Mouse (Mus musculus): ENCODE results near the gene Kcnt2.

The Kcnt2 gene

DNA sequence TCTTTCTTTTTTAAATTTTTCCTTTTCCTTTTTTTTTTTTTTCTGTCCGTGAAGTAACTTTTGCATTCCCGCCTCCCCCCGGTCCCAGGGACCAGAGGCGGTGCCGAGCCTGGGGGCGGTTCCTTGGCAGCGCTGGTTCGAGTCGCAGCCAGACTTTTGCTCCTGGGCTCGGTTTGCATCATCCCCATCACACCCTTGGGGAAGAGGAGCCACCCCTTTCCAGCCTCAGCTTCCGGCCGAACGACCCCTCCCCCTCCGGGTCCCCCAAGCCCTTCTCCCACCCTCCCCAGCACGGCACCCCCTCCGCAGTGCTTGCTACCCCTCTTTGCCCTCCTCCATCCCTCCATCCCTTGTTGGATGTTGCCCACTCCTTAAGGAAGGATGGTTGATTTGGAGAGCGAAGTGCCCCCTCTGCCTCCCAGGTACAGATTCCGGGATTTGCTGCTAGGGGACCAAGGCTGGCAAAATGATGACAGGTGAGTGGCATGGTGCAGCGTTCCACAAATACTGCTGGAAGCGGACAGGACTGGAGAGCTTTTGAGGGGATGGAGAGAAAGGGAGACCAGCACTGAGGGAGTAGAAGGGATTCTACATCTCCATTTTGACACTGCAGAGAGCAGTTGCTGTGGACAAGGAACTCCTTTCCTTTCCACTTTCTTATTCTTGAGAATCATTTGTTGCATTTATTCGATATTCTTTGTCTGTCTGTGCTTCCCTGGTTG lies at the start of gene Kcnt2:
TSS of gene Kcnt2 (plus strand) at position 283 of the 722 bp plus-strand sequence.
- DNase-seq (ENCODE audit: low read depth, low spot score): peak; percentile 77

DNA sequence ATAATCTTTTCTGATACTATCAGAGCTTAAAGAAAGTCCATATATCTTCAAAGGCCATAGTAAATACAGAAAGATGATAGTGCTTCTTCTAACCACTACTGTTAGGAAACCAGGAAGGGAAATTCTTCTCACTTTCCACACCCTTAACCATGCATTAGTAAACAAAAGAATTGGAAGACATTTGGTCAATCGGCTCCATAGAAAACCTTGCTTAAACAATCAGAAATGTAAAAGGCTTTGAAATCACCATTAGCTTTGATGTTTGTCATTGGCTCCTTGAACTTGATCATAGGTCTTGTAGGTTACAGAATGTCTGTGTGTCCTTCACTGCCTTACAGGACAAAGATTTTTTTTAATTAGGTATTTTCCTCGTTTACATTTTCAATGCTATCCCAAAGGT lies 40.6 kb upstream of the Kcnt2 start:
- peak; percentile 72 for DNase-seq (ENCODE audit: low read depth, low spot score)

DNA sequence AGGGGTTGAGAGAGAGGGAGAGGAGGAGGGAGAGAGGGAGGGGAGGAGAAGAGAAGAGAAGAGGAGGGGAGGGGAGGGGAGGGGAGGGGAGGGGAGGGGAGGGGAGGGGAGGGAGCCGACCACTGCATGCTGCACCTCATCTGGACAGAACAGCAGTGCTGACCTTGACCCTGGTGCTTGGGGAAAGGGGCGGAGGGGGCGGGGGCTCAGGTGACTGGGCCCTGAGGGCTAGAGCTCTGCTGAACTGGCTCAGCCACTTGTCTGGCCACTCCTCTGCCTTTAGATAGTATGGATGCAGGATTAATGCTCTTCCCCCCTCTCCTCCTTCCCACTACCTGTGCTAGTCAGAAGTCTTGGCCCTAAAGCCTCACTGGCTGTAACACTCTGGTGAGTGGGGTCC lies 20.7 kb upstream of the Kcnt2 start:
- peak; percentile 49 for DNase-seq (ENCODE audit: low read depth, low spot score)

DNA sequence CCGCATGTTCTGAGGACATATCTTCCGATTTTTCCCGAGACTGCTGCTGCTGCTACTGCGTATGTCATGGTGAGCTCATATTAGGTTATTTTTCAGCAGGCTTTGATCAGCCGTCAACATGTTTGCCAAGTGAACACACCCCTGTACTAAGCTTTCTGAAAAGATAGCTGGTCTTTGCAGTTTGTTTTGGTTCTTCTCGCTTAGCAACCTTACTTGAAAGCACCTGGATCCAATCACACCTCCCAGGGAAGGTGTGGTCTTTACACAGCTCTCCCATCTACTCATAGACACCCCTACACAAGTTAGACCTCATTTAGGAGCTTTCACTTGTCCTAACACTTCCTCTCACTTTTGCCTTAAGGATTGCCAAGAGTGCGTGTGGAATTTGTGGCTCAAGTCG lies 19.3 kb upstream of the Kcnt2 start:
- DNase-seq (ENCODE audit: low read depth, low spot score): no peak

DNA sequence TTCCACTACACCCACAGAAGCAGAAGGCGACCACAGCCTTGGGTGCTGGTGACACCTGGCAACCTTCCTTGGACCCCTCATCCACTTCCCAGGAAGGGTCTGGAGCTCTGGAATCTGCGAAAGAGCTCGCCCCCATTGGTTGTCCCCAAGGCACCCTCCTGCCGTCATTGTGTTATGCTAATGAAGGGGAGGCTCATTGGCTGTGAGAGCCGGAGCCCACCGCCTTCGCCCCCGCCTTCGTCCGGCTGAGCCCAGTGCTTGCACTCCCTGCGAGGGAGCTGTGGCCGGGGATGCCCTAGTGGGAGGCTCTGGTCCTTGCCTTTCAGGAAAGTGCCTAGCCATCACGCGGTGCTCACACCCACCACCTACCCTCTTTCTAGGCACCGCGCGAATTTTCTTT lies 493 bp upstream of the Kcnt2 start:
- DNase-seq (ENCODE audit: low read depth, low spot score): peak; percentile 96

DNA sequence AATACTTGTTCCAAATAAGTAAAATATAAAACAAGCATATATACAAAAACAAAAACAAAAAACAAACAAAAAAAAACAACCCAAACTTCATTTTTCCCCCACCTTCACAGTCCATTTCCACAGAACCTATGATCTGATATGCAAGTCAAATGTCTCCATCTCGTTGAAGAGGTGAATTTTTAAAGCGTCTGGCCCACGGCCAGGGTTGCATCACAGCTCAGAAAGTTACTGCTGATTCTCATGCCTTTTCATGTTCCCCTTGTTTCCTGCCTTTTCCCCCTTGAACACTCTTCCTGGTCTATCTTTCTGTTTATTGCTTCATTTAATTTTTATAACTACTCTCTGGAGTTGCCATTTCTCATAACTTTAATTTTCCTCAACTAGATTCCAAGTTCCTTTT lies 18.7 kb downstream of the Kcnt2 start:
- no peak for DNase-seq (ENCODE audit: low read depth, low spot score)

DNA sequence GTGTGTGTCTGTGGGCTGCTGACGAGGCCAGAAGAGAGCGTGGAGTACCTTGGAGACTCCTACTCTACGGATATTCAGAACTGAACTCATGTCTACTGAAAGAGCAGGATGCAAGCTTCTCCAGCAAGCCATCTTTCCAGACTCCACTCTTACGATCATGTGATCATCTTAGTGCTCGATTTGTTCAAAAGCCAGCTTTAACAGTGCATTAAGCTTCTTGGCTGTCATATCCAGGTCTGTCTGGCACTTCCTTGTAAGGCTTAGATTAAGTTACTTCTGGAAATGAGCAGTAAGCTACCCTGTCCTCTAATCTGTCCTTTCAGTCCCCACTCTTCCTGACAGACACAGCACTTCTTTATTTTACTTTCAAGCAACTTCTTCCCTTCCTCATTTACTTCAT lies 20.1 kb downstream of the Kcnt2 start:
- no peak for DNase-seq (ENCODE audit: low read depth, low spot score)

DNA sequence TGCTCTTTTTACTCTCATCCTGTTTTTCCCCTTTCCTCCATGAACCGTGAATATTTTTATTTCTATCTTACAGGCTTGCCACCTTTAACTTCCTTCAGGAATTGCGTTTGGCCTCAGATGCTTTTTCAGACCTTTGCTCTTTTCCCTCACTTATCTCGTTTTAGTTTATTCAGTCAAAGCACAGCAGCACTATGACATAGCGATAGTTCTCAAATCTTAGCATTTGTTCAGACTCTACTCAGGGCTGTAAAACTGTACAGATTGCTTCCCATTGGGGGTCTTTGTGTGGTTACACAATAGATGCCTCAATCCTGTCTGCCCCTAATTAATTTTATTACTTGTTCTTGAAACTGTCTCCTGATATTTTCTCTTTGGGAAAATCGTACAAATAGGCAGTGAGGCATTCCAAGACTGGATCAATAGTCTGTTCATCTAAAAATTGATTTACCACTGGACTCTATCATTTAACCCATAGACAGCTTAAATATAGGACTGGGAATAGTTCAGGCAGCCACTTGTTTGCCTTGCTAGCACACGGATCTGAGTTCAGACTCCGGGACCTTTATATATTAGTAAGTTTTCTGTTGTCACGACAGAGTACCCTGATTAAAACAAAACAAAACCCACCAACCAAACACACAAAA lies 20.8 kb downstream of the Kcnt2 start:
- DNase-seq (ENCODE audit: low read depth, low spot score): no peak

DNA sequence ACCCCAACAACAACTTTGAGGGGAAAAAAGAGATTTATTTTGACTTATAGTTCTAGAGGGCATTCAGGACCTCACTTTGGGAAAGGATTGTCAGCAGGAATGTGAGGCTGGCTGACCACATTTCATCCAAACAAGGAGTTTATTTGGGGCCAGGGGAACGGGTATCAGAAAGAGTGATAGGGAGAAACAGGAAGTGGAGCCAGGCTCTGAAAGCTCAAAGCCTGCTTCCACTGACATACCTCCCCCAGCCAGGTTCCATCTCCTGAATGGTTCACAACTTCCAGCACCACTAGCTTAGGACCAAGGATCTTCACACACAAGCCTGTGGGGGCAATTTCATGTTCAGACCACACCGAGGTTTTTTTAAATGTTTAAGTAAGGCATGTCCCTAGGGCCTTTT lies 21.3 kb downstream of the Kcnt2 start:
- no peak for DNase-seq (ENCODE audit: low read depth, low spot score)

DNA sequence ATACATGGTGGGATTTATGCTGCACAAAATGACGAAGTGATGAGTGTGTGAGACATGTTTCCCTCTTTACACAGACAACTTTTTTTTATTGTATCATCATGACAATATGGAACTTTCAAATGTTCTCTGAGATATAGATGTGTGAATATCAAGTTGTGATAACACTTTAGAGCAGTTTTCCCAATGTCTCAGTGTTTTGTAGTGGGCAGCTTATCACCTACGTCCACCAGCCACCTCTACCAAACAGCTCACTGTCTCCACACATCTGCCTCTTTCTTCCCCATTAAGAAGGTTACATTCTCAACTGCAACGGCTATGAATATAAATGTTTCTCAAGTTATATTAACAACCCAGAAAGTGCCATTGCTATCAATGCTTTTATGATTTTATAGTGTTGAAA lies 27.7 kb downstream of the Kcnt2 start:
- DNase-seq (ENCODE audit: low read depth, low spot score): no peak

DNA sequence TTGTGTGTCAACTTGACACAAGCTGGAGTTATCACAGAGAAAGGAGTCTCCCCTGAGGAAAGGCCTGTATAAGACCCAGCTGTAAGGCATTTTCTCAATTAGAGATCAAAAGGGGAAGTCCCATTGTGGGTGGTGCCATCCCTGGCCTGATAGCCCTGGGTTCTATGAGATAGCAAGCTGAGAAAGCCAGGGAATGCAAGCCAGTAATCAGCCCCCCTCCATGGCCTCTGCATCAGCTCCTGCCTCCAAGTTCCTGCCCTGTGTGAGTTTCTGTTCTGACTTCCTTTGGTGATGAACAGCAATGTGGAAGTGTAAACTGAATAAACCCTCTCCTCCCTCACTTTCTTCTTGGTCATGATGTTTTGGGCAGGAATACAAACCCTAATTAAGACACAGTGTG lies 29.9 kb downstream of the Kcnt2 start:
- no peak for DNase-seq (ENCODE audit: low read depth, low spot score)

DNA sequence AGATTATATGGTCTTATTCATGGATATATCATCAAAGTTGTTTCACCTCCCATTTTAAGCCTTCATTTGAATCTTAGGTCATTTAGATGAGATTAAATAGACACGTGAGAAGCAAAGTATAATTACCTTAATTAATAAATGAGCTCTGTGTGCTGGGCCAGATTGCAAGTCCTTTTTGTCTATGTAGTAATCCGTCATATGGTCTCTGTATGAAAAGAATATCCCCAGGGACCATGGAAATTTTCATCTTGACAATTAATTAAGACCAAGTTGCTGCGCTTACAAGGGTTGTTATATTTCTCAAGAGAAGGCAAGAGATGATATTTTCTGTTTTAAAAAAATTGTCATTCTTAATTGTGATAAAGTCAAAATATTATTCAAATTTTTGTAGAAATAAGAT lies 47.2 kb downstream of the Kcnt2 start:
- DNase-seq (ENCODE audit: low read depth, low spot score): no peak

DNA sequence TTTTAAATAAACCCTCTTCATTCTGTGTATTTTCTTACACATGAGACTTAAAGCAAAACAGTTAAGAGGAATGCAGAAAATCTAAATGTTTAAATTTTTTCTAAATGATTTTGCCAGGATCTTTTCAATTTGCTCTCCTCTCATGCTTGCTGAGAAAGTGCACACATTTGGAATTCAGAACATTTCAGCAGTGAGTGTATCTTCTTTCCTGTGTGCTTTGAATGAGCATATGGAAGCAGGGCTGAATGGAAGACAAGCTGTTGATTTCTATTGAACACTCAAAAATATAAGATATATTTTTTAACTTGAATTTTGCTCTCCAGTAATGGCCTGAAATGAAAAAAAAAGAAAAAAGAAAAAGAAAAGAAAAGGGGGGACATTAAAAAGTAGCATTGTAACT lies 49.5 kb downstream of the Kcnt2 start:
- DNase-seq (ENCODE audit: low read depth, low spot score): no peak

DNA sequence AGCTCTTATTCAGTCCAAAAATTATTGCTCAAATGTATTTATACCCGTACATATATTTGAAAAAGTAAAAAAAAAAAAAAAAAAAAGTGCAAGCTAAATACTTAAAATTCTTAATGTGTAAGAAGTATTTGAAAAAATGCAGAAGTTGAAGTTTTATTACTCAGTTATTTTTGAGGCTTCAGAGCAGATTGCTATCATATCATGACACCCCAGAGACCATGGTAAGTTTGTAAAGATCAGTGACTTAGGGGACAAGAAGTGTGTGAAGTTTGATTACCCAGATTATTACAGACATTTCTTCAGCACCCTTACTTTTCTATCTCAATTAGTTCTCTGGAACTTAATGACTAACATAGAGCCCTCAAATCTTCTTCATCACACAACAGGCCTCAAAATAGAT lies 58.3 kb downstream of the Kcnt2 start:
- DNase-seq (ENCODE audit: low read depth, low spot score): no peak

DNA sequence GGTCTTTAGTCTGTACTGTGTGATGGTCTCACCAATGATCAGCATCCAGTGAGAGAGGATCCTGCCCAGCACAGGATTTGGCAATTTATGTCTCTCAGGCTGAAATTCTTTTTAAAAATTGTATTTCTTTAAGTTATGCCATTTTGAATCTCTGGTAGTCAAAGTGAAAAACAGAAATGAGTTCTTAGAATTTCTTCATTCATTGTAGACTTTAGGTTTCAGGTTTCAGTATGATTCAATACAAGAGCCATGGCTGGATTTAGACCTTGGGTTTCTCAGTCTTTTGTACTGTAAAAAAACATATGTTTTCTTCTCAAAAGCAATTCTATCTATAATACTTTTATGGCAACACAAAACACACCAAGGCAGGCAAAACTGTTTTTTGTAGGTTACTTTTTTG lies 59.4 kb downstream of the Kcnt2 start:
- no peak for DNase-seq (ENCODE audit: low read depth, low spot score)

DNA sequence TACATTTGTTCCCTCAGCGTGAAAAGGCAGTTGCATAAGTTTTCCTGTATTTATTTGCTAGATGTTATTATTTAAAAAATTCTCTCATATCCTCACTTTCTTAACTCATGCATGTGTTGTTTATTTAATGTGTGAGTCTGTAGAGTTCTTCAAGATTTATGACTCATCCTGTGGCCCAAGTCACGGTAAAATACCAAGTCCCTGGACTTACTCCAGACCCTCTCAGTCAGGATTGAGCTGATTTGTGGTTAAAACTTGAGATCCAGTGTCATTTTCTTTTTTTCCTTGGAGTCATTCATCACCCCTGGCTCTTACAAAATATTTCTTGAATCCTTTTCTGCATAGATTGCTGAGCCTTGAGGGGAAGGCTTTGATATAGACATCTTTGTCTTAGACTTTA lies 60.4 kb downstream of the Kcnt2 start:
- DNase-seq (ENCODE audit: low read depth, low spot score): no peak

DNA sequence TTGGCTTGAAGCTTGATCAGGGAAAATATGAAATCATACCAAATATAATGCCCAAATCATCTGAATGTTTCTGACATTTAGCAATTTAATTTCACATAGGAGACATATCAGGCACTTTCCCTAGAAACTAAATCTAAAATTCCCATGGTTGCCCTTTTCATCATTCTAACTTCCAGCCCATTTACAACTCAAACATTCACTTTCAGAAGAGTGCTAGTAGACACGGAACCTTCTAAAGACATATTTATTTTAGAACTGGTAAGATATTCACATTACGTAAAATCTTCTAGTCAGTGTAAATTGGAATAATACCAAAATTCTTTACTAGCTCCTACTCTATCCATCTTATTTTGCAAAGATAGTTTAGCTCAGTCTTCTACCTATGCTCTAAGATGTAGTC lies 64.8 kb downstream of the Kcnt2 start:
- no peak for DNase-seq (ENCODE audit: low read depth, low spot score)

DNA sequence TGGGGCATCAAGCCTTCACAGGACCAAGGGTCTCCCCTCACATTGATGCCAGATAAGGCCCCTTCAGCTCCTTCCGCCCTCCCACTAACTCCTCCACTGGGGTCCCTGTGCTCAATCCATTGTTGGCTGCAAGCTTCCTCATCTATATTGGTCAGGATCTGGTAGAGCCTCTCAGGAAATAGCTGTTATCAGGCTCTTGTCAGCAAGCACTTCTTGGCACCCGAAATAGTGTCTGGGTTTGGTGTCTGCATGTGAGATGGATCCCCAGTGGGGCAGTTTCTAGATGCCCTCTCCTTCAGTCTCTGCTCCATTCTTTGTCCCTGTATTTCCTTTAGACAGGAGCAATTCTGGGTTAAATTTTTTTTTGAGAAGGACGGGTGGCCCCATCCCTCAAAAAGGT lies 79.1 kb downstream of the Kcnt2 start:
- no peak for DNase-seq (ENCODE audit: low read depth, low spot score)

DNA sequence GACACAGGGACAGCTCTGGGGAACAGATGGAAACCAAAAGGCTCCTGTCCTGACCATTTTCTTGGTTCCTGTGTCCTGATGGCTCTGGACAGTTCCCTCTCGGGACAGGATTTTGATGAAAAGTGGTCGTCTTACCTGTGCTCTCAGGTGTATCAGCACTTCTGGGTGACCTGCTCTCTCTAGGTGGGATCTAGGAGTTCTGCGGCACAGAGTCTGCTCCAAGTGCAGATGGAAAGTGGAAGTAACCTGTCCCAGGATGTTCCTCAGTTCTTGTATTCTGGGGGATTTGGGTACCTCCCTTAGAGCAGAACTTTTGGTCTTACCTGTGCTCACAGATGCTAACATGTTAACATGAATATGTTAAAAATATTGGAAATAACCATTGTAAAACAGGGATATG lies 80.8 kb downstream of the Kcnt2 start:
- DNase-seq (ENCODE audit: low read depth, low spot score): no peak

DNA sequence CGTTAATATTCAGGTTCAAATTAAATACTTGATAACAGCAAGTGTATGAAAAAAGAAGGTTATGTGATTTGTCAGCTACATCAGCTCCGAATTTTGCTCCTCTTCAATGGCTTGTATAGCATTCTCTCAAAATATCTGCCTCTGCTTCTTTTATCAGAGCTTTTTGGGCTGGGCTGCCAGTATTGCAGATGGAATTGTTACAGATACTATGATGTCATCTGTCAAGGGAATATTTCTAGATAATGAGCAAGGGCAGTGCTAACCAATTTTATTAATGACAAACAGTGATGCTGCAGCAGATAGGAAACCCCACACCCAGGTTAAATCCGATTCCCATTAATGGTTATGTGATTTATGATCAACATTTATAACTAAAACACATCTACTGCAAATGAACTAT lies 87.7 kb downstream of the Kcnt2 start:
- DNase-seq (ENCODE audit: low read depth, low spot score): no peak

DNA sequence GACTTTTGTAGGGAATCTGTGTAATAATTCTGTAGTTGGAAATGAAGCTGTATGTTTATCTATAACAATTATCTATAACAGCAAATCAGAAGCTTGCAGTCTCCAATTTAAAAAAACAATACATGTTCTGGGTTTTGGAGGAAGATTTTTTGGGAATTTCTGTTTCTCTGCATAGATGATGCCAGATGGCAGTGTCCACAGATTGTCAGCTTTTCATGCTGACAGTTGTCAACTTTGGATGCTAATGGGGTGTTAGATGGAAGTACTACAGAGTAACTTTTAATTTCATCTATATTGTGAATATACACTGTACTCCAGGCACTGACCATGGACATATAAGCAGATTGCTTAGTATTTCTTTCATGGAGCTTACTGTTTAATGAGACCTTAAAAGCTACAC lies 92.5 kb downstream of the Kcnt2 start:
- no peak for DNase-seq (ENCODE audit: low read depth, low spot score)

DNA sequence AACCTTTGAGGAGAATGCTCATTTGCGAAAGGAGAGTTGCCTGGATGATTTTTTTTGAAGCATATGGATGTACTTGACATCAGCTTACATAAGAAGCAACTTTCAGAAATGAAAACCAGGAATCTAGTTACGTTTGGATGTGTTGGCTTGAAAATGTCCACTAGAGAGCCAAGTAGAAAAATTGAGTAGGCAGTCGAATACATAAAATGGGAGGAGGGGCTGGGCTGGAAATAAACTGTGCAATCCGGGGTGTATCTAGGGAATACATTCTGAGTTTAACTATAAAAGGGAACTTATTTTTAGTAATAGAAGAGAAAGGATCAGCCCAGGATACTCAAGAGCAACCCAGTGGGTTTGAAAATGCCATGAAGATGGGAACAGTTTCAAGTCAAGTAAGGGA lies 93.4 kb downstream of the Kcnt2 start:
- no peak for DNase-seq (ENCODE audit: low read depth, low spot score)

DNA sequence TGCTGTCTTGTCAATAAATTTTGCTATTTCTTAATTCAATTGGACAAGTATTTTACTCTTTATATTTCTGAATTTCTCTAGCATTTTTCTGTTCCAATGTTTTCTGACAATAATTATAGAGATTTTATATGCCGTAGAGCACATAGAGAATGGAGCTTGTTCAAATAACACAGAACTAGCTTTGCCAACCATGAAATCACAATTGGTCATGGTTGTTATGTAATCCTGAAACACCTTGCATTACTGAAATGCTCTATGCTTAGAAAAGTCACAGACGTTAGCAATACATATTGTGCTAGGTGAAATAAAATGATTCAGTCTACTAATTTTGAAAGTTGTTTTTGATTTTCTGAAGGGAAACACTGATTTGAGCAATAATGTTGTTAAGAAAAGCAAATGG lies 118.8 kb downstream of the Kcnt2 start:
- DNase-seq (ENCODE audit: low read depth, low spot score): no peak

DNA sequence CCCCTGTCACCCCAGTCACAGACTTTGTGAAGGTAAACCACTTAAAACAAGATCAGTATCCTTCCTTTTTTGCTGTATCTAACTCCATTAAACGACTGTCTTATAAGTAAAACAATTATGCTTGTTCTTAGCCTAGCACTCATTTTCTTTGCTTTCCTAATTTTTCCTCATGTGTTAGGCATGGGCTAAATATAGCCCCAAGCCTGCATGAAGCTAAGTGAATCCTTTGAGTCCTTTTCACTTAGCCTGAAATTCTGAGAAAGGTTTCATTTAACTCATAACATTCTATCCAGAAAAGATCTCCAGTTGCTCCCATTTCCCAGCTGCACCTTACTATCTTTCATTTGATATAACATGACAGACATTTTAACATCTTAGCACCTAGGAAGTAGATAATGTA lies 127.6 kb downstream of the Kcnt2 start:
- DNase-seq (ENCODE audit: low read depth, low spot score): no peak

Data from ES-CJ7 (cell line).